Mouse (Mus musculus) E14TG2a.4 (cell line): ENCODE results near the gene Aco1.

Experiments
- CTCF ChIP-seq: conservative IDR thresholded peaks from 2 replicates; pipeline ENCODE4 v1.5.1; 2014; ENCODE audit warnings: low read length
- POU5F1 ChIP-seq: IDR thresholded peaks from 2 replicates; pipeline ENCODE4 v1.6.1; 2014; ENCODE audit warnings: low read length, borderline replicate concordance

- TF ChIP-seq CTCF (no peak), POU5F1 (no peak)
These were observed 59.3 kb downstream of the Aco1 start for GRCm38 (mm10) chr4:40202205-40202604.
